ENCODE assay signal across 9 mouse cellular contexts in genomic region chr5:25498821-25499422, GRCm38 (mm10). TPM values are rescaled to one million over a fixed set of nuclear protein-coding genes. Genes with fewer than 3 reads are reported as not detected.
A peak's percentile ranks its signal among the peaks of the same experiment; 100 is the strongest.
DNase-seq lines count a peak whose midpoint lies in the region; ATAC-seq lines count a peak whose summit lies in the region.
"Had no signal": no experiment of that assay in that cellular context is flagged by ENCODE, and none has a peak within 500 bp of the region (broad histone marks: within the 10 kb centered on the region; RNA-seq: fewer than 3 reads in every experiment).

No protein-coding gene starts in this region.

- WGBS in embryonic facial prominence, embryonic 15.5 days: under 1% methylated on average over 35 of the region's 87 CpGs
- under 1% methylated on average over 54 of the region's 87 CpGs for WGBS in heart, embryonic 16.5 days

- intact Hi-C loops in left cerebral cortex, postnatal 10 days (cut with DNase I): loop anchor here (5.0 to 10.0 kb wide), 2 partner anchors 77 to 336 kb away; no protein-coding TSS in a partner anchor

- H3K9me3 ChIP-seq in embryonic facial prominence, embryonic 15.5 days (replicated peaks): no peaks in the 10 kb centered on the region
- H3K9me3 ChIP-seq in heart, embryonic 16.5 days (replicated peaks; ENCODE audit: control insufficient read depth, low read length): no peaks in the 10 kb centered on the region
- H3K9me3 ChIP-seq in megakaryocyte, embryonic 14.5 days: no peaks in the 10 kb centered on the region

- ATAC-seq in embryonic facial prominence, embryonic 15.5 days (ENCODE audit: insufficient number of reproducible peaks, low FRiP score, low TSS enrichment, low read depth): peak; percentile 87
- ATAC-seq in heart, embryonic 16.5 days (replicated peaks; ENCODE audit: extremely low read depth, insufficient read depth, low FRiP score): peak; percentile 79

- peak overlapping the region; percentile 98 for H3K4me3 ChIP-seq in embryonic facial prominence, embryonic 15.5 days (replicated peaks)
- H3K4me3 ChIP-seq in heart, embryonic 16.5 days (ENCODE audit: low read length): peak overlapping the region; percentile 98
- H3K4me3 ChIP-seq in megakaryocyte, embryonic 14.5 days (replicated peaks): peak overlapping the region; percentile 99

- peak overlapping the region; percentile 68 for H3K4me2 ChIP-seq in embryonic facial prominence, embryonic 15.5 days (replicated peaks)
- peak overlapping the region; percentile 79 for H3K4me2 ChIP-seq in heart, embryonic 16.5 days (ENCODE audit: low read depth, low read length)

- no peaks in the 10 kb centered on the region for H3K27me3 ChIP-seq in embryonic facial prominence, embryonic 15.5 days
- H3K27me3 ChIP-seq in heart, embryonic 16.5 days (ENCODE audit: control insufficient read depth, insufficient read depth, low read length): no peaks in the 10 kb centered on the region
- no peaks in the 10 kb centered on the region for H3K27me3 ChIP-seq in megakaryocyte, embryonic 14.5 days (replicated peaks)

- no peaks in the 10 kb centered on the region for H3K36me3 ChIP-seq in embryonic facial prominence, embryonic 15.5 days
- no peaks in the 10 kb centered on the region for H3K36me3 ChIP-seq in heart, embryonic 16.5 days (ENCODE audit: control insufficient read depth, insufficient read depth)
- H3K36me3 ChIP-seq in megakaryocyte, embryonic 14.5 days (replicated peaks; ENCODE audit: low read length): peaks cover 3% of the 10 kb centered on the region

- peaks cover 15% of the 10 kb centered on the region for H3K4me1 ChIP-seq in embryonic facial prominence, embryonic 15.5 days
- peaks cover 9% of the 10 kb centered on the region for H3K4me1 ChIP-seq in heart, embryonic 16.5 days (ENCODE audit: control insufficient read depth, insufficient read depth, low read length)
- peaks cover 33% of the 10 kb centered on the region for H3K4me1 ChIP-seq in megakaryocyte, embryonic 14.5 days

- DNase-seq in CD4-positive, CD25-positive, alpha-beta regulatory T cell, adult 2 months (ENCODE audit: low read depth, low spot score): peak; percentile 85
- DNase-seq in R1 (ENCODE audit: low read depth, low spot score): peak; percentile 82
- peak; percentile 63 to 89 for DNase-seq in left cerebral cortex, postnatal 10 days (ENCODE audit: extremely low spot score in 1 of 2, low spot score in 2 of 2)
- peak; percentile 78 to 79 for DNase-seq in spleen, postnatal 36 days (ENCODE audit: low spot score in 2 of 2)
- no peak for DNase-seq in cerebellum, postnatal 36 days

- peak overlapping the region; percentile 100 for H3K27ac ChIP-seq in embryonic facial prominence, embryonic 15.5 days (replicated peaks)
- peak overlapping the region; percentile 100 for H3K27ac ChIP-seq in heart, embryonic 16.5 days (ENCODE audit: low read length)

- peak overlapping the region; percentile 73 for H3K9ac ChIP-seq in embryonic facial prominence, embryonic 15.5 days
- peak overlapping the region; percentile 98 for H3K9ac ChIP-seq in heart, embryonic 16.5 days (ENCODE audit: low read length)

RNA-seq across cellular contexts. Expression of gene Kmt2c, which starts 0.3 kb away (rescaled TPM):
- polyA plus RNA-seq in embryonic facial prominence, embryonic 15.5 days (2015; fragmentation: Nextera tagmentation; extraction: Ambion mirVana): 13.6 and 16.6 TPM in 2 replicates
- polyA plus RNA-seq in heart, embryonic 16.5 days (2015; fragmentation: Nextera tagmentation; extraction: Ambion mirVana): 7.7 and 8.1 TPM in 2 replicates
- 10 to 100 TPM; 69.3 to 70.1 TPM for total RNA-seq in left cerebral cortex, postnatal 10 days (2021)
- polyA plus RNA-seq in megakaryocyte, embryonic 14.5 days (2012; ENCODE audit: insufficient read depth, low replicate concordance): 2.2 and 7.1 TPM in 2 replicates

RNA-seq across cellular contexts. Expression of gene Cct8l1, which starts 16.9 kb away (rescaled TPM):
- polyA plus RNA-seq in embryonic facial prominence, embryonic 15.5 days (2015; fragmentation: Nextera tagmentation; extraction: Ambion mirVana): not detected in 2 replicates
- 0.16 TPM in 1 of 2 replicates, not detected in the other for polyA plus RNA-seq in heart, embryonic 16.5 days (2015; fragmentation: Nextera tagmentation; extraction: Ambion mirVana)
- under 1 TPM in 1 of 2 experiments, not detected in 1; 0.22 TPM for total RNA-seq in left cerebral cortex, postnatal 10 days (2021)
- polyA plus RNA-seq in megakaryocyte, embryonic 14.5 days (2012; ENCODE audit: insufficient read depth, low replicate concordance): not detected in 2 replicates
- total RNA-seq: layer of hippocampus, postnatal 14 days had no signal

Comparison
In these comparisons a context has a peak if more than half of its experiments do, and no peak if none do; other contexts are left out.
1. DNase-seq: peak in CD4-positive, CD25-positive, alpha-beta regulatory T cell, adult 2 months (single experiment), R1 (single experiment), left cerebral cortex, postnatal 10 days (2 of 2) and spleen, postnatal 36 days (2 of 2); none in cerebellum, postnatal 36 days (0 of 2).
2. Peak in every context shown above with its lines, with median percentiles within 50 percentile points of each other: H3K4me3 ChIP-seq.